Mouse (Mus musculus) heart, adult 2 months (tissue): ENCODE measurements around the gene Mrpl14. TPM values are rescaled to one million over a fixed set of nuclear protein-coding genes. Genes with fewer than 3 reads are reported as not detected.

Experiments
- DNase-seq, 2 experiments: peaks; one replicate each; pipeline ENCODE4 v3.0.0; 2021
- H3K27ac ChIP-seq: fragments of 200-600 bp; 2 replicates; pipeline ENCODE4 v1.8.1; 2022
- H3K27me3 ChIP-seq: fragments of 200-500 bp; 2 replicates; pipeline ENCODE4 v1.6.1; 2012; ENCODE audit warnings: mild to moderate bottlenecking, low read length, inconsistent platforms, mixed read lengths; ENCODE audit not compliant: control insufficient read depth, insufficient read depth
- H3K36me3 ChIP-seq: fragments of 200-500 bp; 2 replicates; pipeline ENCODE4 v1.6.1; 2012; ENCODE audit warnings: low read length, inconsistent platforms; ENCODE audit not compliant: control insufficient read depth, insufficient read depth
- H3K4me1 ChIP-seq: fragments of 200-500 bp; 2 replicates; pipeline ENCODE4 v1.6.1; 2011; ENCODE audit warnings: low read length; ENCODE audit not compliant: control insufficient read depth, insufficient read depth
- H3K4me3 ChIP-seq: fragments of 200-600 bp; 2 replicates; pipeline ENCODE4 v1.8.1; 2022
- H3K79me2 ChIP-seq: fragments of 200-500 bp; replicated peaks from 2 replicates; pipeline ENCODE4 v1.6.1; 2012; ENCODE audit warnings: mild to moderate bottlenecking, inconsistent platforms, low read length, moderate library complexity, mixed read lengths; ENCODE audit not compliant: control insufficient read depth, insufficient read depth
- H3K9ac ChIP-seq: fragments of 200-500 bp; 2 replicates; pipeline ENCODE4 v1.6.1; 2012; ENCODE audit warnings: low read depth, mild to moderate bottlenecking, control low read depth, inconsistent platforms, low read length, mixed read lengths
- CTCF ChIP-seq: fragments of 200-600 bp; IDR thresholded peaks from 2 replicates; pipeline ENCODE4 v1.8.1; 2022; ENCODE audit warnings: antibody characterized with exemption, mild to moderate bottlenecking, moderate library complexity
- EP300 ChIP-seq: fragments of 200-500 bp; IDR thresholded peaks from 2 replicates; pipeline ENCODE4 v1.6.1; 2011; ENCODE audit warnings: low read depth, low read length, control low read depth; ENCODE audit not compliant: insufficient read depth
- POLR2A ChIP-seq: fragments of 200-500 bp; IDR thresholded peaks from 2 replicates; pipeline ENCODE4 v1.6.1; 2011; ENCODE audit warnings: mild to moderate bottlenecking, low read depth, low read length, control low read depth; ENCODE audit not compliant: insufficient read depth
- WGBS: fragments of 180-500 bp; shearing (Covaris S2); methylation state at CpG from one replicate; pipeline ENCODE4 v1.1.7; 2018; 5-methylcytosine and 5-hydroxymethylcytosine counted together
- intact Hi-C: fragments of 180-260 bp; cut with DNase I; formaldehyde crosslinking; loops from one replicate; pipeline ENCODE4 v1.15.1; 2025
- polyA plus RNA-seq: library from polyadenylated mRNA; depleted of rRNA; stranded (reverse); fragments of >200 nt; gene quantifications from 2 replicates; pipeline ENCODE4 v1.2.3, GENCODE M21; 2012
- total RNA-seq, 2 experiments: library from RNA; stranded (reverse); gene quantifications; 2 replicates each; pipeline ENCODE4 v1.2.3; 2021

Mrpl14 gene
- total and polyA plus RNA-seq, 3 experiments: 149 to 170 (median 161) TPM

- Histone ChIP-seq H3K4me1 (no peaks in the 10 kb centered on the region), H3K79me2 (no peaks in the 10 kb centered on the region), H3K27ac (no peak overlapping the region), H3K9ac (no peak overlapping the region), H3K4me3 (no peak overlapping the region), H3K27me3 (no peaks in the 10 kb centered on the region), H3K36me3 (no peaks in the 10 kb centered on the region)
- no peak for DNase-seq
- WGBS: 22% methylated on average over 6 of the region's 6 CpGs
- TF ChIP-seq POLR2A (no peak), CTCF (peak; percentile 31; the same call in 1 of the 2 replicates)
- intact Hi-C loops: no loop called here
Observed at GRCm38 (mm10) chr17:45655820-45656219, 30.3 kb upstream of the Mrpl14 start.

DNA sequence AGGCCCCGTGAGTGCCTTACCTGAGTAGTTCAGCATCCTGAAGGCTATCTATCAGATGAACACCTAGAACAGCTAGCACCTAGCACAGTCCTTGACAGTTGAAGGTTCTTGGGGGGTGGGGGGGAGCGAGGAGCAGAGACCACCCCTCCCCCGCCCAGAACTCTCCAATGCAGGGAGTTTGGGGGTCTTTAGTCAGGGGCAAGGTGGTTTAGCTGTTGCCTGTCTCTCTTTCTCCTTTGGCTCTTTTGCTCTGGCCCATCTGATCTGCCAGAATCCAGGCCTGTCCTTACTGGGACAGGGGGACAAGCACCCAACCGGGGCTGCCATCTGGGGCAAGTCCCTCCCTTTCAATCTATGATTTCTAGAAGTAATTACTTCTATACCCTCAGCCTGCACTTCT lies 26.9 kb upstream of the Mrpl14 start, which contains the start of gene Capn11:
TSS of gene Capn11 (minus strand) at position 101 of the 400 bp plus-strand sequence.
- H3K27ac ChIP-seq: no peak within 1 kb of the TSS
- no peaks in the 10 kb centered on the region for H3K27me3 ChIP-seq
- no peaks in the 10 kb centered on the region for H3K36me3 ChIP-seq
- TF ChIP-seq EP300 (no peak), POLR2A (no peak), CTCF (no peak)
- intact Hi-C loops: no loop called here
- no peak for DNase-seq
- WGBS: 81% methylated on average over 4 of the region's 4 CpGs
- H3K4me3 ChIP-seq: no peak within 1 kb of the TSS
- 0 out of 2 replicates have a peak, but pooled peaks cover 1% of the 10 kb centered on the region for H3K4me1 ChIP-seq
- no peak within 1 kb of the TSS for H3K9ac ChIP-seq
- no peaks in the 10 kb centered on the region for H3K79me2 ChIP-seq

GRCm38 (mm10) chr17:45663106-45663919 lies 22.8 kb upstream of the Mrpl14 start:
- H3K4me3 ChIP-seq: no peak overlapping the region
- peak; percentile 57 to 80 for DNase-seq
- H3K79me2 ChIP-seq: no peaks in the 10 kb centered on the region
- H3K27ac ChIP-seq: no peak overlapping the region
- H3K36me3 ChIP-seq: no peaks in the 10 kb centered on the region
- intact Hi-C loops: loop anchor here (2.0 kb wide), 1 partner anchor 55 kb away; no protein-coding TSS in a partner anchor
- 28% methylated on average over 27 of the region's 27 CpGs for WGBS
- 0 out of 2 replicates have a peak, but pooled peaks cover 1% of the 10 kb centered on the region for H3K4me1 ChIP-seq
- H3K9ac ChIP-seq: no peak overlapping the region
- H3K27me3 ChIP-seq: no peaks in the 10 kb centered on the region
- 0 out of 2 replicates have a peak, but pooled peaks have one; percentile 27 for TF ChIP-seq EP300
- TF ChIP-seq POLR2A: no peak
- TF ChIP-seq CTCF: 0 out of 2 replicates have a peak, but pooled peaks have one; percentile 97

- TF ChIP-seq POLR2A (no peak), CTCF (no peak), EP300 (no peak)
- no peak overlapping the region for H3K4me3 ChIP-seq
- H3K79me2 ChIP-seq: no peaks in the 10 kb centered on the region
- intact Hi-C loops: no loop called here
- WGBS: 71% methylated on average over 13 of the region's 13 CpGs
- no peaks in the 10 kb centered on the region for H3K27me3 ChIP-seq
- no peak overlapping the region for H3K27ac ChIP-seq
- 0 out of 2 replicates have a peak, but pooled peaks cover 1% of the 10 kb centered on the region for H3K4me1 ChIP-seq
- no peak overlapping the region for H3K9ac ChIP-seq
- no peaks in the 10 kb centered on the region for H3K36me3 ChIP-seq
- DNase-seq: no peak
Observed at GRCm38 (mm10) chr17:45664608-45665007, 21.5 kb upstream of the Mrpl14 start.

- Histone ChIP-seq H3K4me1 (0 out of 2 replicates have a peak, but pooled peaks cover 1% of the 10 kb centered on the region), H3K27ac (no peak overlapping the region), H3K36me3 (no peaks in the 10 kb centered on the region), H3K27me3 (no peaks in the 10 kb centered on the region), H3K79me2 (no peaks in the 10 kb centered on the region), H3K4me3 (no peak overlapping the region), H3K9ac (no peak overlapping the region)
- intact Hi-C loops: no loop called here
- TF ChIP-seq CTCF: no peak
- TF ChIP-seq POLR2A: no peak
- no peak for TF ChIP-seq EP300
- no peak for DNase-seq
- WGBS: 83% methylated on average over 11 of the region's 11 CpGs
Observed at GRCm38 (mm10) chr17:45666091-45666490, 20.0 kb upstream of the Mrpl14 start.

DNA sequence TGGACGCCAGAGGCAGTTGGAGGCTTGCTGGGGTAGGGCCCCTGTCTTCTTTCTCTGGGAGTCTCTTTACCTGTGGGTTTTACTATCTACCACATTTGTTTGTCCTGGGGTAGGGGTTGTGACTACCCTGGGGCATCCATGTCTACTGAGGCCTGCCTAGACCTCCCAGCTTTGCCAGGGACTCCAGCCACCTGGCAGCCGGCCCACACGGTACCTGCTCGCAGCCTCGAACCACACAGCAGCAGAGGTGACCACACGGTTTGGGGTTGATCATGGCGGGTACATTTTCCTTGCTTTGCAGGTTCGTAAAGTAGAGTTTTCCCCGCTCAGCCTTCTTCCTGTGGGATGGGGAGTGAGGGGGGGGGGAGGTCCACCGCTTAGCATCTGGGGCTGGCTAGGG lies 18.6 kb upstream of the Mrpl14 start:
- H3K36me3 ChIP-seq: no peaks in the 10 kb centered on the region
- WGBS: 87% methylated on average over 10 of the region's 10 CpGs
- intact Hi-C loops: no loop called here

More for the DNA sequence above, 18.6 kb upstream of the Mrpl14 start:
- H3K27ac ChIP-seq: no peak overlapping the region
- no peak overlapping the region for H3K9ac ChIP-seq
- no peak for DNase-seq
- no peaks in the 10 kb centered on the region for H3K27me3 ChIP-seq
- TF ChIP-seq POLR2A (no peak), EP300 (no peak), CTCF (no peak)
- H3K4me3 ChIP-seq: no peak overlapping the region
- H3K4me1 ChIP-seq: 0 out of 2 replicates have a peak, but pooled peaks cover 1% of the 10 kb centered on the region
- no peaks in the 10 kb centered on the region for H3K79me2 ChIP-seq
